Mouse (Mus musculus) cerebral cortex, adult 2 months (tissue): ENCODE data around the gene Pde7b.

Experiments used
- WGBS: fragments of 180-500 bp; shearing (Covaris S2); methylation state at CpG from one replicate; pipeline ENCODE4 v1.1.7; 2018; 5-methylcytosine and 5-hydroxymethylcytosine counted together

Gene Pde7b

DNA sequence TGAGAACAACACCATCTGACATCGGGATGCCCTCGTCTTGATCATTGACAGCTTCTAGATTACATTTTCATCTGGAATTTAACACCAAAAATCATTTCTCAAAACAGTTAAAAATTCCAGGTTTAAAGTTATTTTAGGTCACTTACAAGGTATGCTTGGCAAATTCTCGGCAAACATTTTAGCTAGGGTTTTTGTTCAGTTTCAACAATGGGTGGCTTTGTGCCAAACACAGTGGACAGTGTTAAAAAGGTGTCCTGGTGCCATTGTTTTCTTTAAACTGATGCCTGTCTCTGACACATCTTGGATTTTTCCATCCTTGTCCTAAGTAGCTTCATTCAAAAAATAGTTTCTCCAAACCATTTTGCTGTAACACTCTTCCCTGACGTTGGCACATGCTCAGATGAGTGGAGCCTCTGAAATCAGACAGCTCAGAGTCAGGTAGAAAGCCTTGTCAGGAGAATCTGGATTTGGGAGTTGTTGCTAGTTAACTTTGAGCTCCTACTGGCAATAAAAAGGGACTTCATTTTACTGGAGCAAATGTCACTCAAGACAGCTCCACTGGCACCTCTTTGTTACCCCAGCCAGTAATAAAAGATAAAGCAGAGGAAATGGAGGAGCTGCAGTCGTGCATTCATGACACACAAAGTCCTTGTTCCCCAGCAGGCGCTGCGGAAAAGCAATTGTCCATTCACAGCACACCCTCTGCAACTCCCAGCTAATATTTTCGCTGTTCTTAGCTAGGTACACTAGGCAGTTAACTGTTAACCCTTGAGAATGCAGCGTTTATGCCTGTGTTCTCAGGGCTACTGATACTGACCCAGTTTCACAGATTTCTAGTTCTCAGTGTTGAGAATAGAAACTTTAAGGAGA lies 2.0 kb downstream of the Pde7b start:
- 29% methylated on average over 9 of the region's 9 CpGs for WGBS

DNA sequence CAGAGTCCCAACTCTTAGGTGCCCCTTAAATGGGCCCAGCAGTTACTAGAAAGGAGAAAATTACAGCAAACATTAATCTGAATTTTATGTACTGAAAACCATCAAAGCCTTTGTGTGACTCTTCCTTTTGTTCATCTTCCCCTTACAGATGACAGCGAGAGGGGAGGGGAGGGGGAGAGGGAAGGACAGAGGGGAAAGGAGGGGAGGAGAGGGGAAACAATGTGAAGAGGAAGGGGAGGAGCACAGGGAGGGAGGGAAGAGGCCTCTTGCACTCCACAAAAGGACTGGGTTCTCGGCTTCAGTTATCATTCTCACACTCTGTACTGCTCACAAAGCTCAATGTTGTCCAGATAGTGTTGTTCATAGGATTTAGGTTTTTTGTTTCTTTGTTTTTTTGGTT lies 5.7 kb downstream of the Pde7b start:
- WGBS, result 90% methylated on average over 2 of the region's 2 CpGs

DNA sequence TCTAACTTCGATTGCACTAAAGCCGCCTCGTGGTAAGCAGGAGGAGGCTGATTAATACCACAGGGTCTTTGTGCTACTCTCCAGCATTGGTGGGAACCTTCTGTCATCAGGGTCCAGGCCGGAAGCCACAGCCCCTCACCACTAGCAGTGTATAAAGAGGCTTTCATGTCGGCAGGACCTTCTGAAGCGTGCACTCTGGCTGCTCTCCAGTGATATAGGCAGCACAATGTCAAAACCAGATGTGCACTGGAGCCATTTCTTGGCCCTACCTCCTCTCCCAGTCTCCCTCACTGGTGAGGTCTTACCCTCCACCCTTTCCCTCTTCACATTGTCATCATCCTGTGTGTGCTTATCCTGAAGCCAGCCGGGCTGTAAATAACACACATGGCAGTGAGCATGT lies 24.2 kb downstream of the Pde7b start:
- 66% methylated on average over 7 of the region's 7 CpGs for WGBS

DNA sequence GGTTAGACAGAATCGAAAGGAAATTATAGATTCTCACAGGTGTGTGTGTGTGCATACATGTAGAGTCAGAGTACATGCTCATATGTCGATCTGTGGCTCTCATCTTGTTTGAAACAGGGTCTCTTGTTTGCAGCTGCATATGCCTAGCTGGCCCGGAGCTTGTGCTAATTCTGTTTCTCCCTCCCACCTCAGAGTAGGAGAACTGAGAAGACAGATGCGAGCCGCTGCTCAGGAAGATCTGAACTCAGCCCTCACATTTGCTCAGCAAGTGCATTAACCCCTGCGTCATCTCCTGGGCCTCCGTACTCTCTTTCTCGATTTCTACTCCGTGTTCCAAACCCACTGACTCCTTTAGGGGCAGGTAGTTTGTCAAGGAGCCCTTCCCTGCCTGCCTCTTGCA lies 25.0 kb downstream of the Pde7b start:
- WGBS, result 76% methylated on average over 9 of the region's 9 CpGs

DNA sequence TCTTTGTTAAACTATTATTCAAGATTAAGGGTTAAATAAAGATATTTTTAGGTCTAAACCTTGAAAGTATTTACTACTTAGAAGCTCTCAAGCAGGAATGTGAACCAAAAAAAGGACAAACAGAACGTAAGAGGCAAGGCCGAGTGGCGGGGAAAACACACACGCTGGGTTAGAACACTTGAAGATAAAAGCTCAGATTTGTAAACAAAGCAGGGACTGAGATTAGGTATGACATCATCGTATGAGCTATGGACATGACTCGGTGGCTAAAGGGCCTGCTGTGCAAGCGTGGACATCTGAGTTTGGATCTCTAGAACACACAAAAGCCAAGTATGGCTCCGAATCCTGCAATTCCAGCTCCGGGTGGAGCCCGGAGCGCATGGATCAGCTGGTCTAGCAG lies 29.2 kb downstream of the Pde7b start:
- 88% methylated on average over 11 of the region's 11 CpGs for WGBS

DNA sequence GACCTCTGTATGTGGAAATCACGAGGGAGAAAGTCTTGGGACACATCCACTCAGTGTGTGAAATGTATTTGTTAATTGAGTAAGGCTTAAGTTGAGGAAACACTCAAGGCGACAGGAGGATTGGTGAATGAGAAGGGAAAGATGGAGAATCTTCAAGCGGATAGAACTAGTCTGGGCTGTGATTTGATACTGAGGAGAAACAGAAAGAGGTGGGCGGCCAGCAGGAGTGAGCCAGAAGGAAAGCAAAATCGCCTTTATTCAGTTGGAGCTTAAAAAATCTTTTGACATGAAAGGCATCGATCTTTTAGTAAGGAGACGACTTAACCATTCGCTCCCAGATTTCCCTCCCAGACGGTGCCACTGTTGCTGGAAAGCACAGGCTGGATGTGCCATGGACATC lies 34.9 kb downstream of the Pde7b start:
- WGBS, result 62% methylated on average over 9 of the region's 9 CpGs

DNA sequence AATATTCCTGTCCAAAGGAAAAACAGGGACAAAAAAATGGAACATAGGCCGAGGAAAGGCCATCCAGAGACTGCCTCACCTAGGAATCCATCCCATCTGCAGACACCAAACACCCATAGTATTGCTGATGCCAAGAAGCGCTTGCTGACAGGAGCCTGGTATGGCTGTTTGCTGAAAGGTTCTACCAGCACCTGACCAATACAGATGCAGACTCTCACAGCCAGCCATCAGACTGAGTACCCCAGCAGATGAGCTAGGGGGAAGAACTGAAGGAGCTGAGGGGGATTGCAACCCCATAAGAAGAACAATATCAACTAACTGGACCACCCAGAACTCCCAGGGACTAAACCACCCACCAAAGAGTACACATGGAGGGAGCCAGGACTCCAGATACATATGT lies 40.7 kb downstream of the Pde7b start:
- WGBS, result 94% methylated on average over 2 of the region's 2 CpGs

DNA sequence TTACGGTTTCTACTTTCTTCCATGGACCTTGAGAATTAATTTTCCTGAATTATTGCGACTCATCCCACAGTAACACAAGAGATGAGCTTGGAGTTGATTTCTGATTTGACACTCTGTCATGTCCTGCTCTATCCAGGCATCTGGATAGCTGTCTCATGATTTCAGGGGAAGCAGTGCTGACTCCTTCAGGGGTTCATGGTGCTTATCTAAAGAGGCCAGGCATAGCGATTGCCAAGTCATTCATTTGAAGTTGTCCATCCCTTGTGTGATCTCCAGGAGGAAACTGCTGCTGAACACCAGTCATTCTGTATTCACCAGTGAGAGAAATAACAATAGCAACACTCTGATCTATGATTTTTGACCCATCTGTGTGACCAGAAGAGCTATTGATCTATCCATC lies 43.9 kb downstream of the Pde7b start:
- WGBS, result 97% methylated on average over 3 of the region's 3 CpGs

DNA sequence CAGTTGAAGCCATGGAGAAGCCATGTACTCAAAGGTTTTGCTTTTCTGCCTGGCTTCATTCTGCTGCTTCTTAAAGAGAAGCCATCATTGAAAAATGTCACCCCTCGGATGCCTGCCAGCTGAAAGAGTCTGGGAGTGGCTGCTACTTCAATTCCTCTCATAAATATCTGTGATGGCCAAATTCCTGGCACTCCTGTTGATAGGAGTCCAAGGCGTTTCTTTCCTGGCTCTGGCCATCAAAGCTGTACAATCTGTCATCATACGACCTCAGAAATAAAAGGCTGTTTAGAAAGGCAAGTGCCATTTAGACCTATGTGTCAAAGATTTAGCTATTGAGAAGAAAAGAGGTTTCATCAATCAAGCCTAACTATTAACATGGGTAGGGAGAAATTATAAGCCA lies 49.6 kb downstream of the Pde7b start:
- WGBS, result 65% methylated on average over 3 of the region's 3 CpGs

DNA sequence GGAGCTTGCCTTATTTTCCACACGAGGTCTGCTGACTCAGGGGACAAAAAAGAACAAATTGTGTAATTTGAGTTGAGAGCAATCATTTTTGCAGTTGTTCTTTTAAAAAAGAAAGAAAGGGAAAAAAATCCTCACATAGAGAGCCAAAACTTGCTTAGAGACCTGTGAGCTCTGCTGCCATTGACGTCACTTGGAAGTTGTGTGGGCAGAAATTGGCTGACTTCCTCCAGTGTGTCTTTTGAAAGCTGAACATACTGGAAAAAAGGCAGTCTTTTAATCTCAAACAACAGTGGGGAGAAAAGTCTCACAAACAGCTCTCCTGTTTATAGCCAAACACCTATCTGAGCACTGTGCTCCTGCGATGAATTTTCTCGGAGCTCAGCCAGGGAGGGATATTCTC lies 51.1 kb downstream of the Pde7b start:
- 30% methylated on average over 4 of the region's 4 CpGs for WGBS

DNA sequence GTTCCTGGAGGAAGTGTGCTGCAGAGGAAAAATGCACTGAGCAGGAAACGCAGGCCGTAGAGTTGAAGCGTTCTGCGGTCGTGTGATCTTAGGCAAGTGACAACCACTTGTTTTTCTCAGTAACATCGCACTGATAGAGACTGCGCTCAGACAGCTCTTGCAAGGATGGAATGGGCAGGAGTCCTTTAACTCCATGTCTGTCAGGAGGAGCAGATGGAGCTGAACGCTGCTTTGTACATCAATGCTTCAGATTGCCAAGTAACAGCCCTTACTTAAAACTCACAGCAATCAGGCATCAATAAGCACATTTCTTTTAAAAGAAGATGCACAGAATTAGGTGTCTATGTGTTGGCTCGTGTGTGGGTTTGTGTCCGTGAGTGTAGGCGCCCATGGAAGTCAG lies 52.3 kb downstream of the Pde7b start:
- 64% methylated on average over 11 of the region's 11 CpGs for WGBS

DNA sequence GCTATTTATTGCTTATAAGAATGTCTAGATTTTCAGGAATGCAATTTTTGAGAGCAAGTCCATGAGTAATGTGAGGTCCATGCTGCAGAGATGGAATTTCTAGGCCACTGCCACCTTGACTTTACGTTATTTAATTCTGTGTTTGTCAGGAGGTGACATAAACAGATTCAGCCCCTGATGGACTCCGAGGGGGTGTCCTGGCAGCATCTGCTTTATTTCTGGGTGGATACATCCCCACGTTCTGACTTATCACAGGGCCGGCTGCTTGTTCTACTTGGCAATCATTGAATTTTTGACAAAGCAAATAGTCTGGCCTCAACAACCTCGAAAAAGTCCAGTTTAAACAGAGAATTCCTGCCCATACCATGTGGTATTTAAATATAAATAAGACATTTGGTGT lies 53.3 kb downstream of the Pde7b start:
- WGBS, result 80% methylated on average over 5 of the region's 5 CpGs

DNA sequence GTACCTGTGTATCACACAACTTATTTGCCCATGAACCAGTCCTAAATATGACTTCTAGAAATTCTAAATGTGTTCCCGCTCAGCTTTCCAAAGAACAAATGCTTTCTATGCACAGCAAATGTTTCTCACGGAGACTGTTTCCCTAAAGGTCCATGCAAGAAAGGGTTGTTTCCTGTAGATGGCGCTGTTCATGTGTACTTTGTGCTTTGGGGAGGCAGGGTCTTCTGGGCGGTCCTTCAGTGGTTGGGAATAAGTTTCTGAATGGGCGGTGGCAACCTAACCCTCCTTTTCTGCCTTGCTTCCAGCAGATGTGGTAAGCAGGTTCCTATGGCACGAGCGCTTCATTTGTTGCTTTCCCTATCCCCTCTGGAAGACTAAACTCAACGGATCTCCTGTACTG lies 54.3 kb downstream of the Pde7b start:
- 85% methylated on average over 8 of the region's 8 CpGs for WGBS

DNA sequence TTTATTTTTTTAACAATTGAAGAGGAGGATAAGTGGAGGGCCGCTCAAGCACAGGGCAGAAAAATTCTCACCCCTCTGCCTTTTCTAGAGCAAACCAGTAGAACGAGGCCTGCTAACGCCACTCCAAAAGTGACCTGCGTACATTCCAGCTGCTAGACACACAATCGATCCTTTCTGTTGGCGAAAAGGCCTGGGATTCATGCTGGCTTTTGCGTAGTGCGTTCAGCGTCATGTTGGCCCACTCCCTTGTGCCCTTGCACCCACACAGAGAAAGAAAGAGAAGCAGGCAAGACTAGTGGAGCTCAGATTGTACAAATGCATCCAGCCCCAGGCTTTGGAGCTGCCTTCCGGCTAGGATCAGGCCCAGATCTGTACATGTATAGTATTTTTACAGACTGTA lies 55.4 kb downstream of the Pde7b start:
- 68% methylated on average over 10 of the region's 10 CpGs for WGBS

DNA sequence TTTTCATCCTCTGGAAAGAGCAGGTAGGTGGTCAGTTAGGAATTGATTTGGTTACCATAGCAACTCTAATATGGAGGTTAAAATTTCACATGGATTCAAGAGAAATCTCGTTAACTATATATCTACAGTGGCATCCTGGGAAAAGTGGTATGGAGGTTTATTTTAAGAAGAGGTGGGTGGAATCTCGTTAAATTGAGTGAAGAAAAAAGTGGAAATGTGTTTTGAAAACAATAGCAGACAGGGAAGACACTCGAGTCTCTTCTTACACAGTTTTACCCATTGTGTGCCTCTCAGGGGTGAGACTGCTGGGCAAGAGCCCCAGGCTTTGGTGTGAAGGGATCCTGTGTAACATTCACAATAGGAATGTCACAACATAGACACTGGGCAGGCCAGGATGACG lies 56.3 kb downstream of the Pde7b start:
- 33% methylated on average over 4 of the region's 4 CpGs for WGBS

DNA sequence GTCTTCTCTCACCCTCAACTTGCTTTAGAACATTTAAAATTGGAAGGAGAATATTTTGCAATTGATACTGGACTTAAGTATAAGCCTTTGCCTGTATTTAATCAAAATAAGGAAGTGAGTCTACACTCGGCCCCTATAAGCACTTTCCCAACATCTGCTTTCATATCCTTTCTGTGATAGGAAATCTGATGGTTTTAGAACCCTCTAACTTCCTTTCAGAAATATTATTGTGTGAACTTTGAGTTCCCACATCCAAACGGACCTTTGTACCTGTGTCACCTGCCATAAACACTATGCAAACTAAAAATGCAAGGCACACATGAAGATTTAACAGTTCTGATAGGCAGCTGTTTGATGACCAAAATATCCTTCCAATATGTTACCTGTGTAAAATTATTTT lies 58.2 kb downstream of the Pde7b start:
- 69% methylated on average over 2 of the region's 2 CpGs for WGBS

DNA sequence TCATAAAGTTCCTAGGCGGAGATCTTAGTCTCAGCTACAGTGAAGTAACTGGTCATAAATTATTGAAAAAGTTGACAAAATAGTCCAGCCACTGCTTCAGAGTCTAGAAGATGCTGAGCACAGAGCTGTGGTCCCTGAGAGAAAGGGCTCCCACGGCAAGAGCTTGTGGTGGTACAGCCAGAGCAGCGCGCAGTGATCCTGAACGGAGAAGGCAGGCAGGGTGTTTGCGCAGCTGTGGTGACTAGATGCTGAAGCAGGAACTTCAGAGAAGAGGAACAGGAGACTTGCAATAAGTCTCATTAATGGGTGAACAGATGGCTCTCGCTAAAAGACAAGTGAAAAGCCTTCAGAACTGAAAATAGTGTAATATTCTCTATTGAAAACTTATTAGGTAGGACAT lies 61.9 kb downstream of the Pde7b start:
- WGBS, result 78% methylated on average over 7 of the region's 7 CpGs

DNA sequence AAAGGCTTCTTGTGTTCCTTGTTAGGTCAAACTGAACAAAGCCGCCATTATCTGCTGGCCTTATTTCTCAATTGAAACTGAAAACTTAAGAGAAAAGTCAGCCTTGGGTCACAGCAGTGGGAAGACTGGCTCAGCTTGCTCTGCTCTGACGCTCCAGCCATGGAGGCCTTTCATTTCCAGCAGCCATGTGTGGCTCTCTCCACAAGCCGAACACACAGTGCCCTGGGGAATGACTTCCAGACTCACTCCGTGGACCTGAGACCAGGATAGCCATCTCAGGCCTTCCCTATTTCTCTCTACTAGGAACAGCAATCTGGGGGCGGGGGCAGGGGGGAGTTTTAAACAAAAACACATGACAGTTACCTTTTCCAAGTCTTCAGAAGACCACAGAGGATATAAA lies 63.2 kb downstream of the Pde7b start:
- WGBS, result 86% methylated on average over 5 of the region's 5 CpGs

DNA sequence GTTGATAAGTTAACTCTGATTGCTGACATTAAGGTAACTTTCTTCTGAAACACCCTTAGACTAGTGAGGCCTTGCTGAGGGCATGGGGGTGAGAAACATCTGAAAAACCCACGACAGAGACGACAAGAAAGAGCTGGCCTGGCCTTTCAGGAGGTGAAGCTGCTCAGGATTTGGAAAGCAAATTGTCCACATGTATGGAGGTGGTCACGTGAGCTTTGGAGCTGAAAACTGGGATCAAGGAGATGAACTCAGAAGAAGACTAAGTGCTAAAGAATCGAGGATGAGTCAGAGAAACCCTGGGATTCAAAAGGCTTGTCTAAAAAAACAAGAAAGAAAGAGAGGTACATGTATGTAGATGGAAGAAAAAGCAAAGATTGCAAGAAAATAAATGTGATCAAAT lies 65.2 kb downstream of the Pde7b start:
- 67% methylated on average over 4 of the region's 4 CpGs for WGBS

DNA sequence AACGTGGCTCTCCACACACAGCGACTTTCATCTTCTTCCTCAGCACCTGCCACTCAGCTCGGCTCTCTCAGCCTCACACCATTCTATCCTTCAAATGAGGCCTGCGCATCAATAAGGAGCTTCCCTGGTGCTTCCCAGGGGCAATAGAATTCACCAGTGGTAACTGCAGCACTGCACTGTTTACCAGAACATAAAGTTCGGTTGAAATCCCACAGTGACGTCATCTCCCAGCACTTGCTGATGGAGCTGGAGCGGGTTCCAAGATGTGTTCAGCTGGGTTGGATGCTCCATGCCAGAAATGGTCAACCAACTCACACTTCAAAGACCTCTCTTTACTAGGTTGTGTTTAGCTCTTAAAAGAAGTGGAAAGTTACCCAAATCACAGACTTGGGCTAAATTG lies 65.6 kb downstream of the Pde7b start:
- 48% methylated on average over 7 of the region's 7 CpGs for WGBS

DNA sequence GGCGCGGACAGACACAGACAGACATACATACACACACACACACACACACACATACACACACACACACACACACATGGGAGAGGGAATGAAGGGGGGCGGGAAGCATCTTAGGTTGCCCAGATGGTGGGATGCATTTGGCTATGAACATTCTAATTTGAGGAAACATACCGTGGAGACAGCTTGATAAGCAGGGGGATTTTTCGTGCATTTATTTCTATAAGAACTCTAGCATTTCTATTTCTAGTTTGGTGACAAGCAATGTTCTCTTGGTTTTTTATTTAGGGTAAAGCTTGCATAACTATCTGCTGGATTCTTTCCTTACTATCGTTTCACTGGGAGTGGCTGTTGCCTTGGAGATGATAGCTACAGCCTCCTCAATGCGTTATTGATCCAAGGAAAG lies 66.2 kb downstream of the Pde7b start:
- WGBS, result 38% methylated on average over 7 of the region's 7 CpGs

DNA sequence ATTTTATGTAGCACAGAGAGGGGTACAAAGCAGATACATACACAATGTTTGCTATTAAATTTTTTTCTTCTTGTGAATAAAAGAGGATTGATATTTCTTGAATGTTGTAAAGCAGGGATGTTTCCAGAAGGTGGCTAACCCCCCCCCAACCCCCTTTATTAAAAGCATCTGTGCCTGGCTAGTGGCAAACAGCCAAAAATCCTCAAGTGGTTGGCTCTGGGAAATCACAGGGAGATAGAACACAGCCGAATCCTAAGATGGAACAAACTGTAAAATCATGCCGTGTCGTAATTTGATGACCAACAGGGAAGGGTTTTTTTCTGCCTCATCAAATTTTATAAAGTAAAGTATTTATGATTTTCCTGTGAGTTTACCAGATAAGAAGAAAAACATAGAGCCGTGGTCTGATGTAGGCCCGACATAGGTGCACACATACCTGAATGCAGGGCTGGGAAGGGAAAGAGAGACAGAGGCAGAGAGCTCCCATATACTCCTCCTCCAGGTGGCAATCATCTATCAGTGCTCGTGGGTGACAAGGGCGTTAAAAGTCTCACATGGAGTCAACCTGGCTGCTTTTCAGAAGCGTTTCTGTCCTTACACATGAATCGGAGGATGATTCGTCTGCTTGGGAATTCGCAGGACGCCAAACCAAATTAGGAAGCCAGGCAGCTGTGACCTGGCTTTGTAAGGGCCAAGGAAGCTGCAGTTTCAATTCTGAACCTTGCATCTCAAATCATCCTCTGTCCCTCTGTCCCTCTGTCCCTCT lies 67.4 kb downstream of the Pde7b start:
- WGBS, result 59% methylated on average over 12 of the region's 12 CpGs

DNA sequence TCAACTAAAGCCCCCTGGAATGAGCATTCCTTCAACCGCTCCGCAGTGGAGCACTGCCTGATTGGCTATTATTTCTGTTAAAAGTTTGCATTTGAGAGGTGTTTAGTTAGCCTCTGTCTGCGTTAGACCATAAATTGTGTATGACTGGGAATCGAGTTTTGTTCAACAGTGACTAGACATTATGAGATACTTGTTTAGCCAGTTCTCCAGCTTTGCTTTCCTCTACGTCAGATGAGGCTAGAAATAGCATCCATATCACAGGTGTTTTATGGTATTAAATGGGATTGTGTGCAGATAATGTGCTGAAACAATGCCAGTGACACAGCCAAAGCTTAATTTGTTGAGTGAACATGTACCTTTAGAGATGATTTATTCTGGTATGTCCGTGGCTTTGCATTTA lies 70.3 kb downstream of the Pde7b start:
- WGBS, result 85% methylated on average over 6 of the region's 6 CpGs
